Mouse (Mus musculus) thymus, postnatal 4 days (tissue): ENCODE data around the gene Gm37240.
"Not testable (repeated sequence)": the region's sequence is repeated elsewhere in the genome, so short reads cannot be mapped to it uniquely, and the experiment has no call there.

Experiments
- DNase-seq: peaks from one replicate; pipeline ENCODE4 v3.0.0; 2021

Gm37240 gene

GRCm38 (mm10) chr3:84926140-84926539 lies 961.2 kb downstream of the Gm37240 start:
- no peak for DNase-seq

GRCm38 (mm10) chr3:84925229-84925628 lies 962.1 kb downstream of the Gm37240 start:
- no peak for DNase-seq

- DNase-seq = no peak
Measured at GRCm38 (mm10) chr3:84923670-84924069, 963.6 kb downstream of the Gm37240 start.

- no peak for DNase-seq
Measured at GRCm38 (mm10) chr3:84923256-84923655, 964.1 kb downstream of the Gm37240 start.

GRCm38 (mm10) chr3:84921704-84922420 lies 965.5 kb downstream of the Gm37240 start:
- no peak for DNase-seq

- DNase-seq = no peak
Measured at GRCm38 (mm10) chr3:84917903-84918679, 969.2 kb downstream of the Gm37240 start.

GRCm38 (mm10) chr3:84914284-84914683 lies 973.0 kb downstream of the Gm37240 start:
- no peak for DNase-seq

GRCm38 (mm10) chr3:84906528-84906927 lies 980.8 kb downstream of the Gm37240 start:
- peak; percentile 58 for DNase-seq

GRCm38 (mm10) chr3:84897952-84898351 lies 989.4 kb downstream of the Gm37240 start:
- DNase-seq = no peak

GRCm38 (mm10) chr3:84890983-84891382 lies 996.3 kb downstream of the Gm37240 start:
- DNase-seq = no peak

- DNase-seq = peak; percentile 29
Measured at GRCm38 (mm10) chr3:84889648-84890047, 997.7 kb downstream of the Gm37240 start.

GRCm38 (mm10) chr3:84883817-84884483 lies 1003.4 kb downstream of the Gm37240 start:
- peak; percentile 25 for DNase-seq

- no peak for DNase-seq
Measured at GRCm38 (mm10) chr3:84876211-84876610, 1011.1 kb downstream of the Gm37240 start.

GRCm38 (mm10) chr3:84875306-84875705 lies 1012.0 kb downstream of the Gm37240 start:
- no peak for DNase-seq

GRCm38 (mm10) chr3:84870126-84870525 lies 1017.2 kb downstream of the Gm37240 start:
- no peak for DNase-seq

- no peak for DNase-seq
Measured at GRCm38 (mm10) chr3:84867991-84868390, 1019.3 kb downstream of the Gm37240 start.

GRCm38 (mm10) chr3:84867434-84867975 lies 1019.8 kb downstream of the Gm37240 start:
- DNase-seq = no peak

GRCm38 (mm10) chr3:84866866-84867265 lies 1020.5 kb downstream of the Gm37240 start:
- no peak for DNase-seq

GRCm38 (mm10) chr3:84865684-84866083 lies 1021.6 kb downstream of the Gm37240 start:
- DNase-seq = no peak

- DNase-seq = not testable (repeated sequence)
Measured at GRCm38 (mm10) chr3:84861817-84862216, 1025.5 kb downstream of the Gm37240 start.

GRCm38 (mm10) chr3:84860669-84861068 lies 1026.6 kb downstream of the Gm37240 start:
- DNase-seq = no peak

GRCm38 (mm10) chr3:84854440-84854839 lies 1032.9 kb downstream of the Gm37240 start:
- no peak for DNase-seq

GRCm38 (mm10) chr3:84852877-84853276 lies 1034.4 kb downstream of the Gm37240 start:
- DNase-seq = no peak
